Mouse (Mus musculus) heart, embryonic 16.5 days (tissue): ENCODE measurements at regions not wholly inside any gene's neighbourhood (a gene's known extent, or its start where the extent isn't known, plus 50 kb on each side); places are given as distances from the start of the nearest gene placed in this dataset.

Experiments used
- ATAC-seq: fragments of 200-750 bp; cut with Nextera tagmentation; replicated peaks from 2 replicates; pipeline ENCODE4 v1.8.0; 2017; ENCODE audit warnings: moderate number of reproducible peaks; ENCODE audit not compliant: insufficient read depth, low FRiP score; ENCODE audit errors: extremely low read depth
- H3K27ac ChIP-seq: fragments of 300-500 bp; sonication (generic); 2 replicates; pipeline ENCODE4 v1.5.1; 2014; ENCODE audit warnings: mild to moderate bottlenecking, low read length, control low read depth, moderate library complexity
- H3K27me3 ChIP-seq: fragments of 300-500 bp; sonication (generic); 2 replicates; pipeline ENCODE4 v1.6.1; 2014; ENCODE audit warnings: low read length, mixed read lengths; ENCODE audit not compliant: control insufficient read depth, insufficient read depth
- H3K36me3 ChIP-seq: fragments of 300-500 bp; sonication (generic); 2 replicates; pipeline ENCODE4 v1.6.1; 2014; ENCODE audit not compliant: control insufficient read depth, insufficient read depth
- H3K4me1 ChIP-seq: fragments of 300-500 bp; sonication (generic); 2 replicates; pipeline ENCODE4 v1.6.1; 2014; ENCODE audit warnings: low read length, mixed read lengths; ENCODE audit not compliant: control insufficient read depth, insufficient read depth
- H3K4me2 ChIP-seq: fragments of 300-500 bp; sonication (generic); 2 replicates; pipeline ENCODE4 v1.6.1; 2014; ENCODE audit warnings: low read depth, mild to moderate bottlenecking, control low read depth, low read length
- H3K4me3 ChIP-seq: fragments of 300-500 bp; sonication (generic); 2 replicates; pipeline ENCODE4 v1.5.1; 2014; ENCODE audit warnings: mild to moderate bottlenecking, control low read depth, low read length
- H3K9ac ChIP-seq: fragments of 300-500 bp; sonication (generic); 2 replicates; pipeline ENCODE4 v1.6.1; 2014; ENCODE audit warnings: low read length, control low read depth
- H3K9me3 ChIP-seq: fragments of 300-500 bp; sonication (generic); replicated peaks from 2 replicates; pipeline ENCODE4 v1.6.1; 2016; ENCODE audit warnings: low read length; ENCODE audit not compliant: control insufficient read depth
- WGBS: fragments of 180-500 bp; shearing (Covaris S2); extraction: QIAGEN DNeasy Blood & Tissue Kit; methylation state at CpG from one replicate; pipeline ENCODE4 v1.1.7; 2014; 5-methylcytosine and 5-hydroxymethylcytosine counted together

- Histone ChIP-seq H3K4me1 (peaks cover 16% of the 10 kb centered on the region), H3K4me2 (no peak overlapping the region), H3K27ac (no peak overlapping the region)
These were observed 137.2 kb downstream of the 9530068E07Rik start for GRCm38 (mm10) chr11:52533379-52533778.

DNA sequence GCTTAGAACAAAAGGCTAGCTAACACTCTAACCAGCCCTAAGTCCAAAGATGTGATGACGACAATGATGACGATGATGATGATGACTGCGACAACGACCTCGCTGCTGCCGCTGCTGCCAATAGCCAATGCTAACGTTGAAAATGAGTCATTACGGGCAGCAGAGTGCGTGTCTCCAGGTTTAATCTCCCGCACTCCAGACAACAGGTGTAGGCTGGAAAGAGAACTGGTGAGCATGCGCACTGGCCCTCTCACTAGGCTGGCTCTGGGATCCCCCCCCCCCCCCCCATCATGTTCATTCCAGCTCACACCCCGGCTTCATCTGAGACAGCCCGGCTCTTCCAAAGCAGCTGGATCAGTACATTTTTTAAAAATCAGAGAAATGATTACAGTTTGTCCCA, 138.4 kb downstream of the 9530068E07Rik start:
- Histone ChIP-seq H3K27me3 (no peaks in the 10 kb centered on the region), H3K4me2 (peak overlapping the region; percentile 16; the same call in 1 of the 2 replicates), H3K36me3 (no peaks in the 10 kb centered on the region), H3K9me3 (no peaks in the 10 kb centered on the region), H3K4me3 (no peak overlapping the region), H3K27ac (no peak overlapping the region), H3K9ac (no peak overlapping the region), H3K4me1 (peaks cover 16% of the 10 kb centered on the region)
- 36% methylated on average over 13 of the region's 13 CpGs for WGBS
- ATAC-seq: no peak

More at GRCm38 (mm10) chr11:52533379-52533778, 137.2 kb downstream of the 9530068E07Rik start:
- no peak overlapping the region for H3K4me3 ChIP-seq
- no peak overlapping the region for H3K9ac ChIP-seq
- no peak; the same call in 1 of the 2 replicates for ATAC-seq
- no peaks in the 10 kb centered on the region for H3K27me3 ChIP-seq
- WGBS: 35% methylated on average over 5 of the region's 5 CpGs
- no peaks in the 10 kb centered on the region for H3K9me3 ChIP-seq
- H3K36me3 ChIP-seq: no peaks in the 10 kb centered on the region

DNA sequence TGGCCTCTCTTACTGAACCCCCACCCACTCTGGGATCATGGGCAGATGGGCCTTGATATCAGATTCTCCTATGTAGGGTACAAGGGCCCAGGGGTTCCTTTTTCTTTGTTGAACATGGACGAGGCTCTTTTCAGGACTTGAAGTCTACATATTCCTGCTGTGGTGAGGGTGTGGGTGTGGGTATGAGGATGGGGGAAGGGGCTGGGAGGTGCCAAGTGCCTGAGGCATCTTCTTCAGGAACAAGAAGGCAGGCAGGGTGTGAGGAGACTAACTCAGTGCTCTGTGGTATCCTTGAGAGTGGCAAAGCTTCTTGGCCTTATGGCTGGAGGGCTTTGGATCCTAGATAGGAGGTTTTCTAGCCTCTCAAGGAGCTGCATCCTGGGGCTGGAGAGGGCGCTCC, 140.0 kb downstream of the 9530068E07Rik start:
- Histone ChIP-seq H3K9ac (no peak overlapping the region), H3K4me1 (peaks cover 16% of the 10 kb centered on the region), H3K27ac (no peak overlapping the region), H3K4me3 (no peak overlapping the region), H3K4me2 (no peak overlapping the region), H3K9me3 (no peaks in the 10 kb centered on the region), H3K27me3 (no peaks in the 10 kb centered on the region), H3K36me3 (no peaks in the 10 kb centered on the region)
- ATAC-seq: no peak
- WGBS: 92% methylated on average over 2 of the region's 2 CpGs

GRCm38 (mm10) chr11:52536841-52537240, 140.6 kb downstream of the 9530068E07Rik start:
- Histone ChIP-seq H3K36me3 (no peaks in the 10 kb centered on the region), H3K4me2 (peak overlapping the region; percentile 38; the same call in 1 of the 2 replicates), H3K4me3 (no peak overlapping the region), H3K4me1 (peaks cover 16% of the 10 kb centered on the region), H3K27ac (peak overlapping the region; percentile 13; the same call in 1 of the 2 replicates), H3K9ac (peak overlapping the region; percentile 28; the same call in 1 of the 2 replicates), H3K27me3 (no peaks in the 10 kb centered on the region), H3K9me3 (no peaks in the 10 kb centered on the region)
- 25% methylated on average over 11 of the region's 11 CpGs for WGBS
- peak; percentile 56; the same call in 1 of the 2 replicates for ATAC-seq

DNA sequence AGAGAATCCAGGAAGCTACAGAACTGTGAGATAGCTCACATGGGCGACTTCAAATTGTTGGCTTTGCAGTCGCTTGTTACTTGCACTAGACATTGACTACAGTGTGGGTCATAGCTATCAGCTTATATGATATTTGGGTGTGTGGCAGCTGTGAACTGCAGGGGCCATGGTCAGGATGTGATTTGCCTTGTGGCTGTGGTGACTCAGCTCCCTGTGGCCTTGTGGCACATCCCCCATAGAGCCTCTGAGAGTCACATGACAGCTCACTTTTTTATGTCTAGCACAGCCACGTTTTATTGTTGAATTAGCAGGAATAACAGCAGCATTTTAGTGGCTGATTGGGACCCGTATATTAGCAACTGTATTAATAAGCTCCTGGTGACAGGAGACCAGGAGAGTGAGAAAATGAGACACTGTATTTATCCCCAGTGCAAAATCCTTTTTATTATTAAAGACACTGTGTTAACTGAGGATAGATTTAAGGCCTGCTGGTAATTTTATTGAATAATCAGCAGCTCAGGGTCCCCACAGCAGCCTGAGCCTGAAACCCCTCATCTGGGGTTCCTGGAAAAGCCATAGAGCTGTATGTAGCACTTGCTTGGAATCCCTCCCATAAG, 141.7 kb downstream of the 9530068E07Rik start:
- H3K4me2 ChIP-seq: no peak overlapping the region
- 66% methylated on average over 4 of the region's 4 CpGs for WGBS
- H3K27me3 ChIP-seq: no peaks in the 10 kb centered on the region
- H3K4me1 ChIP-seq: peaks cover 16% of the 10 kb centered on the region
- no peak overlapping the region for H3K4me3 ChIP-seq
- ATAC-seq: no peak
- H3K9me3 ChIP-seq: no peaks in the 10 kb centered on the region
- no peaks in the 10 kb centered on the region for H3K36me3 ChIP-seq
- H3K27ac ChIP-seq: no peak overlapping the region
- no peak overlapping the region for H3K9ac ChIP-seq

DNA sequence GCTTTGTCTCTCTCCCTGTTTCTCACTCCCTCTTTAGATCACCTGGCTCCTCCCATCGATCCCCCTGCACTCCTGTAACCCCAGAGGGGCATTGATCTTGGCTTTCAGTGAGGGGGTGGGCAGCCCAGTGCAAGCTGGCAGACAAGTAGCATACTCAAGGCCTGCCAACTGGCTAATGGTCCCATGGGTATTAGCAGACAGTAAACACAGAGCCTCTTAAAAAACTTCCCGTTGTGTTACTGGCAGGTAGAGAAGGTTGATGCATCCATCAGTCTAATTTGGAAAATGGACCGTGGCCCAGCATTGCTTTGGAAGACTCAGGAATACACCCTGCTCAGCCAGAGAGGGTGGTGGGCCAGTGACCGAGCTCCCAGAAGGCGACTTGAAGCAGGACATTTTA, 145.0 kb downstream of the 9530068E07Rik start:
- no peaks in the 10 kb centered on the region for H3K36me3 ChIP-seq
- ATAC-seq: no peak
- no peak overlapping the region for H3K27ac ChIP-seq
- 71% methylated on average over 5 of the region's 5 CpGs for WGBS
- no peak overlapping the region for H3K9ac ChIP-seq
- no peaks in the 10 kb centered on the region for H3K27me3 ChIP-seq
- H3K9me3 ChIP-seq: no peaks in the 10 kb centered on the region
- no peak overlapping the region for H3K4me2 ChIP-seq
- peaks cover 10% of the 10 kb centered on the region for H3K4me1 ChIP-seq
- H3K4me3 ChIP-seq: no peak overlapping the region

DNA sequence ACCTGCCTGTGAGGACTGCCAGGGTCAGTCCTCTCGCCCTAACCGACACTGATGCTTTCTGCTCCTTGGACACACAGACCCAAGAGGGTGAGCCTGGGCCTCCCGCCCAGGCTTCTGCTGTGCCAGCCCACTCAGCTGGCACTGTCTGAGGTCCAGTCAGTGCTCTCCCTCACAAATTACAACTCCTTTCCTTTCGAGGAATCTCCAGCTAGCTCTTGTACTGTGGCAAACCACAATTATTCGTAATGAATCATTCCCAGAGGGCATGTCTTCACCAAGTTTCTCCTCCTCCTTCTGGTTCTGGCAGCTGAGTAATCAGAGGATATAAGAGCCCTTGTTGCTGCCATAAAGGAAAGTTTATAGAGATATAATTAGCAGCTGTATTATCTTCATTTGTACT, 155.2 kb downstream of the 9530068E07Rik start:
- no peak overlapping the region for H3K9ac ChIP-seq

GRCm38 (mm10) chr11:52552860-52553259, 156.6 kb downstream of the 9530068E07Rik start:
- no peaks in the 10 kb centered on the region for H3K9me3 ChIP-seq
- WGBS: 81% methylated on average over 4 of the region's 4 CpGs
- no peak for ATAC-seq
- peaks cover 4% of the 10 kb centered on the region; the same call in 1 of the 2 replicates for H3K4me1 ChIP-seq
- H3K27ac ChIP-seq: no peak overlapping the region
- no peak overlapping the region for H3K9ac ChIP-seq
- H3K4me2 ChIP-seq: no peak overlapping the region
- H3K27me3 ChIP-seq: no peaks in the 10 kb centered on the region
- no peak overlapping the region for H3K4me3 ChIP-seq
- no peaks in the 10 kb centered on the region for H3K36me3 ChIP-seq

More for the DNA sequence above, 155.2 kb downstream of the 9530068E07Rik start:
- Histone ChIP-seq H3K9me3 (no peaks in the 10 kb centered on the region), H3K27ac (no peak overlapping the region), H3K4me1 (peaks cover 4% of the 10 kb centered on the region; the same call in 1 of the 2 replicates), H3K4me3 (no peak overlapping the region), H3K36me3 (no peaks in the 10 kb centered on the region), H3K27me3 (no peaks in the 10 kb centered on the region), H3K4me2 (no peak overlapping the region)
- ATAC-seq: no peak
- WGBS: 62% methylated on average over 5 of the region's 5 CpGs

DNA sequence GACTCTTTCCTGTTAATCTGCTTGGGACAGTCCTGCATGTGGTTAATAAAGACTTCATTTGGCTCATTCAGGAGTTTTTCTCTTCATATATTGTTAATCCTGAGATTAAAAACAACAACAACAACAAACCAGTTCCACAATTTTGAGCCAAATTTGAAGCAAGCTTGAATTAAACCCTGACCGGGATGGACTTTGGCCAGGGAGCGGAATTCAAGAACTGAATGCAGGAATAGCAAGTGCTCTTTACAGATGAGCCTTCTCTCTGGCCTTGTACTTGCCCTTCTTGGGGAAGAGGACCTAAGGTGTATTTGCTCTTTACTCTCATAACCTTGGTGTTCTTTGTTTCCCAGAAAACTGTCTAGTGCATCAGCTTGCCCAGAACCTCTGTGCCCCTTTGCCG, 161.6 kb downstream of the 9530068E07Rik start:
- no peak overlapping the region for H3K4me2 ChIP-seq
- no peak for ATAC-seq
- no peak overlapping the region for H3K27ac ChIP-seq
- H3K4me3 ChIP-seq: no peak overlapping the region
- no peaks in the 10 kb centered on the region for H3K36me3 ChIP-seq
- peaks cover 13% of the 10 kb centered on the region for H3K4me1 ChIP-seq
- WGBS: 94% methylated on average over 3 of the region's 3 CpGs
- H3K9ac ChIP-seq: no peak overlapping the region
- H3K9me3 ChIP-seq: no peaks in the 10 kb centered on the region
- no peaks in the 10 kb centered on the region for H3K27me3 ChIP-seq
